Mouse (Mus musculus) ES-Bruce4 (cell line): ENCODE measurements around the gene Zfp651. TPM values are rescaled to one million over a fixed set of nuclear protein-coding genes. Genes with fewer than 3 reads are reported as not detected.

Experiments used
- H3K27ac ChIP-seq: 2 replicates; pipeline ENCODE4 v1.5.1; 2012; ENCODE audit warnings: low read length, inconsistent platforms; ENCODE audit not compliant: insufficient read depth
- H3K27me3 ChIP-seq: 2 replicates; pipeline ENCODE4 v1.6.1; 2012; ENCODE audit warnings: mild to moderate bottlenecking, low read length, inconsistent platforms; ENCODE audit not compliant: control insufficient read depth, poor library complexity, insufficient read depth, severe bottlenecking
- H3K36me3 ChIP-seq: 2 replicates; pipeline ENCODE4 v1.6.1; 2012; ENCODE audit warnings: inconsistent platforms, mild to moderate bottlenecking, low read length, moderate library complexity; ENCODE audit not compliant: control insufficient read depth, poor library complexity, insufficient read depth, severe bottlenecking
- H3K4me1 ChIP-seq: one replicate; pipeline ENCODE4 v1.8.1; 2011; ENCODE audit warnings: low read length; ENCODE audit not compliant: control insufficient read depth, insufficient read depth
- H3K4me3 ChIP-seq: 2 replicates; pipeline ENCODE4 v1.5.1; 2011; ENCODE audit warnings: low read depth, mild to moderate bottlenecking, low read length
- H3K9ac ChIP-seq: 2 replicates; pipeline ENCODE4 v1.6.1; 2012; ENCODE audit warnings: low read depth, mild to moderate bottlenecking, inconsistent platforms; ENCODE audit not compliant: poor library complexity, severe bottlenecking
- H3K9me3 ChIP-seq: replicated peaks from 2 replicates; pipeline ENCODE4 v1.6.1; 2012; ENCODE audit warnings: mild to moderate bottlenecking, low read length, inconsistent platforms; ENCODE audit not compliant: control insufficient read depth, poor library complexity, insufficient read depth, severe bottlenecking
- CTCF ChIP-seq: IDR thresholded peaks from one replicate; pipeline ENCODE4 v1.8.1; 2011; ENCODE audit warnings: low read depth, low read length
- EP300 ChIP-seq: IDR thresholded peaks from 2 replicates; pipeline ENCODE4 v1.6.1; 2011; ENCODE audit warnings: low read depth, low read length; ENCODE audit not compliant: insufficient read depth
- POLR2A ChIP-seq: IDR thresholded peaks from one replicate; pipeline ENCODE4 v1.8.1; 2011; ENCODE audit warnings: low read length; ENCODE audit not compliant: insufficient read depth
- polyA plus RNA-seq: library from polyadenylated mRNA; stranded (reverse); fragments of >200 nt; gene quantifications from 2 replicates; pipeline ENCODE4 v1.2.4, GENCODE M21; 2011; ENCODE audit warnings: low read depth; ENCODE audit not compliant: missing spikeins, insufficient read depth, insufficient read length

The Zfp651 gene
- polyA plus RNA-seq, 1 experiment, result 6.5 TPM

DNA sequence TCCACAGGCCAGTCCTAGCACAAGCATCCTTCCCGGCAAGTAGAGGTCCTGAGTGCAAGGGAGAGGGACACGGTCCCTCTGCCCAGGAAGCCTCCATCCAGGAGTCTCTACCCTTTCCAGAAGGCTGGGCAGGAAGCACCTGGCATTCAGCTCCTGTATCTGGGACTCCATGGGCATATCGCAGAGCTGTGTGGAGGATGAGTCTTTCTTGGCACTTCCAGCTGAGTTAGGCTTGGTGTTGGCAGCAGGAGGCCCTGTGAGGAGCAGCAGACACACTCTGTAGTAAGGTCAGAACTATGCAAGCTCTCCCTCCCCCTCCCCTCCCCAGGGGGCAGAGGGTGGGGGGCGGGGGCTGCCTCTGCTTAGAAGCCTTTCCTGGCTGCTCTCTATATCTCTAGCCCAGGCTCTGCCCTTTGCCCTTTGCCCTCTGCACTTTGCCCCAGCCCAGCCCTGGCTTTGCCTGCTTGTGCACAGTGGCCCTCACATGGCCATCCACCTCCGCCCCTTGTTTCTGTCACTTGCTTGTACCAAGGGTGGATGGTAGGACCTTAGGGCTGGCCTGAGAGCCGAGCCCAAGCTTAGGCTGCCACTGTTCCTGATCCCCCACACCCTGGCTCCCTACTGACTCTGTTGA is 39.9 kb downstream of the Zfp651 start:
- no peak for TF ChIP-seq POLR2A
- TF ChIP-seq CTCF, result no peak
- no peak for TF ChIP-seq EP300
- no peaks in the 10 kb centered on the region for H3K27me3 ChIP-seq
- no peaks in the 10 kb centered on the region for H3K36me3 ChIP-seq
- H3K4me3 ChIP-seq, result no peak overlapping the region
- no peaks in the 10 kb centered on the region for H3K9me3 ChIP-seq
- H3K9ac ChIP-seq, result no peak overlapping the region
- no peak overlapping the region for H3K27ac ChIP-seq
- H3K4me1 ChIP-seq, result no peaks in the 10 kb centered on the region

DNA sequence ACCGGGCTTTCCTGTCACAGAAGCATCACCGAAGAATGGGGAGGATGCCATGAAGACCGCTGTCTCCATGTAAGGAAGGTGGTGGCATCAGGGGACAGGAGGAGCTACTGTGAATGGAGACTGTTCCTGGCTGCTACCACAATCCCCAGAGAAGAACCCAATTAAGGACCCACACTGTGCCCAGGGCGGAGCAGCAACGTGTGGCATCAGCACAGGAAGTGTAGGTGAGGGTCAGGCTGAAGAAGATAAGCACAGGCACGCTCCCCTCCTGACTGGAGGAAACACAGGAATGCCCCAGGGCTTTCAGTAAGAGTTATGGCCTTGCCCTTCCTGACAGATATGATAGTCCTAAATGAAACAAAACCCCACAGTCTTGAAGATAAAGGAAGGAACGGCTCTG is 43.6 kb downstream of the Zfp651 start:
- Histone ChIP-seq H3K9ac (no peak overlapping the region), H3K27ac (no peak overlapping the region), H3K27me3 (no peaks in the 10 kb centered on the region), H3K9me3 (no peaks in the 10 kb centered on the region), H3K36me3 (no peaks in the 10 kb centered on the region), H3K4me3 (no peak overlapping the region), H3K4me1 (no peaks in the 10 kb centered on the region)
- TF ChIP-seq POLR2A, result no peak
- TF ChIP-seq CTCF, result no peak
- no peak for TF ChIP-seq EP300

DNA sequence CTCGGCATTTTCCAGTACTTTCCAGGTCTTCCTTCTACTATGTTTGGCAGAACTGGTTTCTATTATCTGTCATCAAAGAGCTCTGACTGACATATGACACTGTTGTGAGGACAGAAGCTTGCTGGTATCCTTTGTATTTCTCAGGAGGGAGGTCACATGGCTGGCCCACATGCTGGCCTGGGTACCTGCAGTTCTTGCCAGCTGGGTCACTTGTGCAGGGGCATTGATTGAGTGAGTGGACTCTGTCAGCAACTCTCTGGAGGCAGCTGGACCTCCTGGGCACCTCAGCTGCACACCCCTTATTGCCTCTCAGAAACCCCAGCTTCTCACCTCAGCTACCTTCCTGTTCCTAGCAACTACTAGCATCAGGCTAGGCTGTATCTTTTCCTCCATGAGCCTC is 48.4 kb downstream of the Zfp651 start:
- H3K27ac ChIP-seq, result no peak overlapping the region
- no peak overlapping the region for H3K9ac ChIP-seq

DNA sequence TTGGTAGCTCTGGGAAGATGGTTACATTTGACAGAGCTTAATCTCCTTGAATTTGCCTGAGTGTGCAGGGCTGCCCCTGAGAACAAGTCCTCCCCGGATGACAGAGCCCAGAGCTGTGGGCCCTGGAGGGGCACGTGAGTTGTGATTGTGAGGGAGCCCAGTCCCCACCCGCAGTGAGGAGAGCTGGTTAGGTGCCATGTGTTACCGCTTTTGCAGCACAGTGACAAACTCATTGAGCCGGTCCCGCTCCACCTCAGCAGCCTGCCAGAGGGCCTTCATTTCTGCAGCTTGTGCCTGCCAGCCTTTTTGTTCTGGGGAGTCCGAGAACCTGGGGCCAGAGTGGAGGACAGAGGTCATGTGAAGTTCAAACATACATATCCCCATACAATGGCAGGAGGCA is 48.8 kb downstream of the Zfp651 start:
- no peaks in the 10 kb centered on the region for H3K4me1 ChIP-seq
- H3K4me3 ChIP-seq, result no peak overlapping the region
- H3K27me3 ChIP-seq, result no peaks in the 10 kb centered on the region
- no peak overlapping the region for H3K27ac ChIP-seq
- no peaks in the 10 kb centered on the region for H3K36me3 ChIP-seq
- H3K9me3 ChIP-seq, result no peaks in the 10 kb centered on the region
- no peak overlapping the region for H3K9ac ChIP-seq
- TF ChIP-seq CTCF (no peak), EP300 (no peak), POLR2A (no peak)

More for the DNA sequence above, 48.4 kb downstream of the Zfp651 start:
- H3K4me1 ChIP-seq, result no peaks in the 10 kb centered on the region
- no peaks in the 10 kb centered on the region for H3K9me3 ChIP-seq
- H3K27me3 ChIP-seq, result no peaks in the 10 kb centered on the region
- no peak overlapping the region for H3K4me3 ChIP-seq
- no peak for TF ChIP-seq EP300
- no peak for TF ChIP-seq POLR2A
- TF ChIP-seq CTCF, result no peak
- no peaks in the 10 kb centered on the region for H3K36me3 ChIP-seq

DNA sequence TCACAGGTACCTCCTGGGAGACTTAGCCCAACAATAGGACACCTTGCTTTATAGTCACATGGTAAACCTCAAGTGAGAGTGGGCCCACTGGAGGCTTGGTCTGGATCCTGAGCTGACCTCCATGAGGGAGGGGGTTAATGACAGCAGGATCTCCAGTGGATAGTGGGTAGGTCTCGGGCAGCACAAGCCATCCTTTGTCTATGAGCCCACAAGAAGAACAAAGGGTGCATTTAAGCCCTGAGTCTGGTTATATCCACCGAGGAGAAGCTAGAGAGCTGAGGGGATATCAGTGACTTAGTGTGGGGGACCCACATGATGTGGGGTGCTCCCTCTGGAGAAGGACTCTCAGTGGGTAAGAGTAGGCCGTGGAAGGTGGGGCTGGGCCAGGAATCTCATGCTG is 49.4 kb downstream of the Zfp651 start:
- Histone ChIP-seq H3K4me3 (no peak overlapping the region), H3K9ac (no peak overlapping the region), H3K4me1 (no peaks in the 10 kb centered on the region), H3K36me3 (no peaks in the 10 kb centered on the region), H3K27ac (no peak overlapping the region), H3K27me3 (no peaks in the 10 kb centered on the region), H3K9me3 (no peaks in the 10 kb centered on the region)
- TF ChIP-seq CTCF (no peak), EP300 (no peak), POLR2A (no peak)

DNA sequence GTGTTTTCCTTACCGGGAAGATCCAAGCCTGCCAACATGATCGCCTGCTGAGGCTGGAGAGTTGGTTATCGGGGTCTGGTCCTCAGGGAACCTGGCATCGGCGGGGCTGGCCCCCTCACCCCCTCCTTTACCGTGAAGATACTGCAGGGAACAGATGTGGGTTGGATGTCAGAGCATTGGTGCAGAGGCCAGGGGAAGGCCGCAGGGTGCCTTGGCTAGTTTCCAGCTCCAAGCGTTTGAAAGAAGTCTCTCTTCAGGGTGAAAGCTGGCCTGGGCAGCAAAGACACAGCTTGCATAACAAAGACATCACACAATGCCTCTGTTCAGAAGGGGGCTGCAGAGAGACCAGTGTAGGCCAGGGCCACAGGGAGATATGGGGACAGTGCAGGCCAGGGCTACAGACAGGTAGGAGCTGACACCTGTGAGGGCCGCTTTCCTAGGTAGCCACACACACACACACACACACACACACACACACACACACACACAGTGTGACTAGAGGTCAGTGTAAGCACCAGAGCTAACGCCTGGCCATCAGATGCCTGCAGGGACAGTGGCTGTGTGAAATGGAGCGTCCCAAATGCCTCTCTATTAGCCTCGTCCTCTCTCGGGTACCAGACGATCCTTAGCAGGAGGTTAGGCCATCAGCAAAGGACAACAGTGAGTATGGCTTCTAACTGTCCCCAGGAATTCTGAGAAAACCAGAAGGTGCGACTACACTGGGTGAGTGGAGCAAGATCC is 51.1 kb downstream of the Zfp651 start:
- TF ChIP-seq POLR2A (no peak), CTCF (no peak), EP300 (no peak)
- Histone ChIP-seq H3K9me3 (no peaks in the 10 kb centered on the region), H3K4me3 (no peak overlapping the region), H3K27ac (no peak overlapping the region), H3K36me3 (no peaks in the 10 kb centered on the region), H3K4me1 (no peaks in the 10 kb centered on the region), H3K9ac (no peak overlapping the region), H3K27me3 (no peaks in the 10 kb centered on the region)
